Mouse (Mus musculus) lung, postnatal 0 days (tissue): ENCODE data around the gene Lrmda.

ENCODE experiments used
- CTCF ChIP-seq: IDR thresholded peaks from 2 replicates; pipeline ENCODE4 v1.5.1; 2016; ENCODE audit warnings: antibody characterized with exemption, mild to moderate bottlenecking
- EP300 ChIP-seq: IDR thresholded peaks from 2 replicates; pipeline ENCODE4 v1.6.1; 2016; ENCODE audit warnings: antibody characterized with exemption, mild to moderate bottlenecking, control low read depth

GRCm38 (mm10) chr14:22578224-22578623, 558.7 kb downstream of the Lrmda start:
- TF ChIP-seq CTCF (peak; percentile 98), EP300 (peak; percentile 14; the same call in 1 of the 2 replicates)
